Mouse (Mus musculus) cortical plate, adult 2 months (tissue): ENCODE data around the gene Cep57l1. TPM values are rescaled to one million over a fixed set of nuclear protein-coding genes. Genes with fewer than 3 reads are reported as not detected.

Experiments
- H3K27ac ChIP-seq: fragments of 200-500 bp; 2 replicates; pipeline ENCODE4 v1.5.1; 2012; ENCODE audit warnings: low read length, control low read depth, inconsistent platforms; ENCODE audit not compliant: insufficient read depth
- H3K4me1 ChIP-seq: fragments of 200-500 bp; 2 replicates; pipeline ENCODE4 v1.6.1; 2011; ENCODE audit warnings: low read length; ENCODE audit not compliant: control insufficient read depth, insufficient read depth
- H3K4me3 ChIP-seq: fragments of 200-500 bp; 2 replicates; pipeline ENCODE4 v1.5.1; 2011; ENCODE audit warnings: mild to moderate bottlenecking, low read length, control low read depth; ENCODE audit not compliant: insufficient read depth
- CTCF ChIP-seq: fragments of 200-500 bp; IDR thresholded peaks from 2 replicates; pipeline ENCODE4 v1.5.1; 2011; ENCODE audit warnings: mild to moderate bottlenecking, control low read depth, low read length; ENCODE audit not compliant: insufficient read depth; ENCODE audit errors: extremely low read depth
- POLR2A ChIP-seq: fragments of 200-500 bp; IDR thresholded peaks from 2 replicates; pipeline ENCODE4 v1.6.1; 2011; ENCODE audit warnings: mild to moderate bottlenecking, low read length, control low read depth; ENCODE audit not compliant: insufficient read depth; ENCODE audit errors: extremely low read depth
- polyA plus RNA-seq: library from polyadenylated mRNA; depleted of rRNA; stranded (reverse); fragments of >200 nt; gene quantifications from 2 replicates; pipeline ENCODE4 v1.2.3, GENCODE M21; 2012; rRNA removed

Cep57l1 gene
- polyA plus RNA-seq, result 6.0 and 6.5 TPM in 2 replicates

DNA sequence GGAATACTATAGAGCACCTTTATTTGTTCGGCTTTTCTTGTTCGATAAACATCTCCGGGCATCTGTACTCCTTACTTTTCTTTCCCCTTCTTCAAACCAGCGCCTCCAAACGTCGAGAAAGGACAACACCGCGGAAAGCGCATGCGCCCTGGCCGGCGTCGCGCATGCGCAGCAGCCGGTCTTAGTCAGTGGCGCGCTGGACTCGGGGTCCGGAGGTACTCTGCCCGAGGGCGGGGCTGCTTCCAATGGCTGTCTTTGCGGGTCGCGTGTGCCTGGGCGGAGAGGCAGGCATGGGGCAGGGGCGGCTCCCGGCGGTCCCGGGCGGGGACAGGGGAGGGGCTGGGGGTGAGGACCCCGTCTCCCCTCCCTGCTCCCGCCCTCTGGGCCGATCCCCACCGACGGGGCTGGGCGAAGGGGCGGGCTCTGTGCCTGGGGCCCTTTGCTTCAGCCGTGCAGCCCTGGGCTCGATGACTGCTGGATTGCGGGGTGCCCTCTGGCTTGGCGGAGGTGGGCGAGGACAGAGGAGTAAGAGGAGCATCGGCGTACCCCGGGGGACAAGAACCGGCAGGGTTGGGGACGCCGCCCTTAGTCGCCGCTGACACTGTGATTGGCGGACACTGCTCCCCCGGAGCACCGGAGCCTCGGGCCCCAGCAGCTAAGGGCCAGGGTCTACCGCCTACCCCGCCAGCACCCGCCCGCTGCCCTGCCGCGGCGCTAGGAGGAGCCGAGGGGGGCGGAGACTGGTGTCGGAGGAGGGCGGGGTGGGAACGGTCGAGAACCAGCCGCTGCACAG is at the start of gene Cep57l1, which contains the start of gene Sesn1:
TSS of gene Cep57l1 (minus strand) at position 101 of the 793 bp plus-strand sequence.
TSS of gene Sesn1 (plus strand) at position 165 of the 793 bp plus-strand sequence.
- peaks cover 5% of the 10 kb centered on the region for H3K4me1 ChIP-seq
- TF ChIP-seq POLR2A (peak; percentile 35; the same call in 1 of the 2 replicates), CTCF (no peak)
- peak within 1 kb of the TSS; percentile 58 for H3K4me3 ChIP-seq
- H3K27ac ChIP-seq, result peak within 1 kb of the TSS; percentile 97

GRCm38 (mm10) chr10:41848721-41849120 is 39.0 kb upstream of the Cep57l1 start:
- H3K4me3 ChIP-seq, result no peak overlapping the region
- no peaks in the 10 kb centered on the region for H3K4me1 ChIP-seq
- no peak overlapping the region for H3K27ac ChIP-seq
- no peak for TF ChIP-seq POLR2A
- TF ChIP-seq CTCF, result no peak

DNA sequence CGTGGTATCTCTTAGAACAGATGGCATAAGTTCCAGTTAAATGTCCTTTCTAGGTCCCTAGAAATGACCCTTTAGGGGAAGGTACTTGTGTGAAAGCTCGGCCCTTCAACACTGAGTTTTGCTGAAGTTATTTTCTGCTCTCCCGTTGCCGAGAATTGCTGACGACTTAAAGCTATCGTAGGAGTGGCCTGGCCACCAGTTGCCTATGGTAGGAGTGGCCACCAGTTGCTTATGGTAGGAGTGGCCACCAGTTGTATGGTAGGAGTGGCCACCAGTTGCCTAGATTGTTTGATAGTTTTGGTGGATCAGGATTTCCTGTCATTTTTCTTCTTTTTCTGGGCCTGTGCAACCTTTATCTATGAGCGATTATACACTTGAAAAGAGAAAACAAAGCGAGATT is 38.1 kb upstream of the Cep57l1 start:
- Histone ChIP-seq H3K27ac (no peak overlapping the region), H3K4me1 (no peaks in the 10 kb centered on the region), H3K4me3 (no peak overlapping the region)
- TF ChIP-seq POLR2A, result no peak
- TF ChIP-seq CTCF, result no peak

- H3K27ac ChIP-seq, result no peak overlapping the region
- H3K4me1 ChIP-seq, result peaks cover 4% of the 10 kb centered on the region; the same call in 1 of the 2 replicates
- H3K4me3 ChIP-seq, result no peak overlapping the region
- TF ChIP-seq POLR2A (no peak), CTCF (no peak)
Observed at GRCm38 (mm10) chr10:41838911-41839310, 29.2 kb upstream of the Cep57l1 start.

- no peak for TF ChIP-seq CTCF
- TF ChIP-seq POLR2A, result no peak
- Histone ChIP-seq H3K27ac (no peak overlapping the region), H3K4me3 (no peak overlapping the region), H3K4me1 (peaks cover 1% of the 10 kb centered on the region; the same call in 1 of the 2 replicates)
Observed at GRCm38 (mm10) chr10:41834131-41834530, 24.5 kb upstream of the Cep57l1 start.

GRCm38 (mm10) chr10:41832191-41832590 is 22.5 kb upstream of the Cep57l1 start:
- Histone ChIP-seq H3K4me3 (no peak overlapping the region), H3K4me1 (0 out of 2 replicates have a peak, but pooled peaks cover 1% of the 10 kb centered on the region), H3K27ac (no peak overlapping the region)
- TF ChIP-seq CTCF (no peak), POLR2A (no peak)

DNA sequence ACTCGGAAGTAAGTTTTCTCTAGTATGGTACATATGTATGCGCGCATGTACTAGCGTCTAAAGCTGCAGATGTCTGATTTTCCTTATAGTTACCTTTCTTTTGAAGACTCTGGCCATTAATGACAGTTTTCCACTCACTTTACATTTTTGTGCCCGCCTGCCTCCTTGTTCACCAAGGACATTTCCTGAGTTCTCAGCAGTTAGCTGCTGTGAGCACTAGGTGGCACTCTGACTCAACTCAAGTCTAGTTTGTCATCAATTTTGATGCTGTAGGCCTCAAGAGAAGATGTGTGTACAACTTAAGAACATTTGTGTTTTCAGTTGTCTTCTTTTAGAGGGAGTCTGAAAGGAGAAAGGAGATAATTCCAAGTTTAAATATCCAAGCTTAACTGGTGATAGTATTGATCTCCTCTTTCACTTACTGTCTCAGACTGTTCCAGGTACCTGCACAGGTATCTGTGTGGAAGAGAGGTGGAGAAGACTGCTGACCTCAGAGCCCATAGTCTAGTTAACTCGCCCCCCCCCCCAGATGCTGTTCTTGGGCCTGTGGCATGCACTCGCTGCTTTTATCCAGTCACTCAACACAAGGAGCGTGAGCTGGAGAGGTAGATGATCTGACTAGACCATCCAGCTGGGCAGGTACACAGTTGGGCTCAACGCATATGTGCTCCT is 21.3 kb upstream of the Cep57l1 start:
- 0 out of 2 replicates have a peak, but pooled peaks cover 1% of the 10 kb centered on the region for H3K4me1 ChIP-seq
- H3K4me3 ChIP-seq, result no peak overlapping the region
- no peak overlapping the region for H3K27ac ChIP-seq
- TF ChIP-seq CTCF (peak; percentile 93), POLR2A (no peak)

GRCm38 (mm10) chr10:41830445-41830844 is 20.8 kb upstream of the Cep57l1 start:
- H3K27ac ChIP-seq, result no peak overlapping the region
- H3K4me3 ChIP-seq, result no peak overlapping the region
- H3K4me1 ChIP-seq, result 0 out of 2 replicates have a peak, but pooled peaks cover 1% of the 10 kb centered on the region
- TF ChIP-seq POLR2A (no peak), CTCF (no peak)

GRCm38 (mm10) chr10:41829980-41830379 is 20.3 kb upstream of the Cep57l1 start:
- Histone ChIP-seq H3K4me3 (no peak overlapping the region), H3K4me1 (0 out of 2 replicates have a peak, but pooled peaks cover 1% of the 10 kb centered on the region), H3K27ac (no peak overlapping the region)
- TF ChIP-seq POLR2A (no peak), CTCF (no peak)
